In the genomic region with DNA sequence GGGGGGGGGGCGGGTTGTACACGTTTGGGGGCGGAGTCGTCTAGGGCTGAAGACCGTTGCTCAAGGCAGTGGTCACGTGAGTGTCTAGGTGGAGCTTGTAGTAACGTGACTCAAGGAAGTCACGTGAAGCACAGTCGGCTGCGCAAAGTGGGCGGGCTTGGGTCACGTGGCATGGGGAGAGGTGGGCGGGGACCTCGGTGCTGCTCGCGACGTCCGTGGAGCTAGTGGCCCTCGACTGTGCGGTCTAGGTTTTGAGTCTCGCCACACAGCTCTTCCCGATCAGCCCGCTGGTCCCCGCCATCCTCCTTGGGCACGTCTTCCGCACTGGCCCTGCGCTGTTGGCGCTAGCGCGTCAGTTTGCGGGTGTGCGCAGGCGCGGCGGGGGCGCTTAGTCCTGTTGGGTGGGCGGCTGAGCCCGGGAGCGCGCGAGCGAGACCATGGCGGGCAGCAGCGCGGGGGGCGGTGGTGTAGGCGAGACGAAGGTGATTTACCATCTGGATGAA, we compare ENCODE assay signal across 8 mouse cellular contexts. TPM values are rescaled to one million over a fixed set of nuclear protein-coding genes. Genes with fewer than 3 reads are reported as not detected.
A peak's percentile ranks its signal among the peaks of the same experiment; 100 is the strongest.
DNase-seq lines count a peak whose midpoint lies in the region; ATAC-seq and TF ChIP-seq lines count a peak whose summit lies in the region.

Gene Dvl2 (plus strand): TSS at position 200 of the 503 bp plus-strand sequence.

- peaks cover 88% of the 10 kb centered on the region for H3K79me2 ChIP-seq in C2C12 (ENCODE audit: control insufficient read depth, insufficient read depth)

- peak; percentile 99 for DNase-seq in brain, adult 2 months (ENCODE audit: low read depth, low spot score)
- DNase-seq in heart, embryonic 10.5 days (ENCODE audit: low spot score) = peak; percentile 99
- peak; percentile 88 to 91 for DNase-seq in natural killer cell, adult 2 months (ENCODE audit: low spot score in 2 of 2)

- H3ac ChIP-seq in C2C12 (ENCODE audit: control insufficient read depth, insufficient read length, low read depth) = peak within 1 kb of the TSS; percentile 78

- peak; percentile 65 for ATAC-seq in erythroblast, adult 5-6 weeks (replicated peaks; ENCODE audit: low FRiP score, poor library complexity, severe bottlenecking)
- ATAC-seq in kidney, embryonic 15.5 days (replicated peaks; ENCODE audit: low FRiP score) = peak; percentile 44
- ATAC-seq in liver, embryonic 12.5 days = peak; percentile 28
- ATAC-seq in stomach, embryonic 15.5 days (ENCODE audit: insufficient read depth, low FRiP score, low read depth) = peak; percentile 47

- H3K36me3 ChIP-seq in C2C12 (ENCODE audit: control insufficient read depth, insufficient read depth) = peaks cover 33% of the 10 kb centered on the region
- H3K36me3 ChIP-seq in heart, embryonic 10.5 days = peaks cover 45% of the 10 kb centered on the region
- peaks cover 36% of the 10 kb centered on the region for H3K36me3 ChIP-seq in kidney, embryonic 15.5 days
- peaks cover 38% of the 10 kb centered on the region for H3K36me3 ChIP-seq in liver, embryonic 12.5 days
- peaks cover 30% of the 10 kb centered on the region for H3K36me3 ChIP-seq in stomach, embryonic 15.5 days

- WGBS in heart, embryonic 10.5 days = under 1% methylated on average over 46 of the region's 48 CpGs
- under 1% methylated on average over 47 of the region's 48 CpGs for WGBS in kidney, embryonic 15.5 days
- WGBS in liver, embryonic 12.5 days (ENCODE audit: insufficient replicate concordance) = under 1% methylated on average over 48 of the region's 48 CpGs
- under 1% methylated on average over 48 of the region's 48 CpGs for WGBS in stomach, embryonic 15.5 days

- TF ChIP-seq CTCF in C2C12 (IDR thresholded peaks at IDR 0.05; ENCODE audit: control insufficient read depth, insufficient read depth, insufficient read length) = no peak

- peaks cover 62% of the 10 kb centered on the region for H3K79me3 ChIP-seq in C2C12 (ENCODE audit: low read depth)

- peak within 1 kb of the TSS; percentile 96 for H3K27ac ChIP-seq in heart, embryonic 10.5 days
- H3K27ac ChIP-seq in kidney, embryonic 15.5 days = peak within 1 kb of the TSS; percentile 99
- peak within 1 kb of the TSS; percentile 87 for H3K27ac ChIP-seq in liver, embryonic 12.5 days
- peak within 1 kb of the TSS; percentile 96 for H3K27ac ChIP-seq in stomach, embryonic 15.5 days

- peak within 1 kb of the TSS; percentile 88 for H3K9ac ChIP-seq in kidney, embryonic 15.5 days
- H3K9ac ChIP-seq in liver, embryonic 12.5 days = peak within 1 kb of the TSS; percentile 84
- H3K9ac ChIP-seq in stomach, embryonic 15.5 days = peak within 1 kb of the TSS; percentile 79

- no peaks in the 10 kb centered on the region for H3K27me3 ChIP-seq in C2C12 (ENCODE audit: control insufficient read depth, insufficient read depth, insufficient read length)
- H3K27me3 ChIP-seq in heart, embryonic 10.5 days (ENCODE audit: insufficient read depth, poor library complexity, severe bottlenecking) = no peaks in the 10 kb centered on the region
- H3K27me3 ChIP-seq in kidney, embryonic 15.5 days = no peaks in the 10 kb centered on the region
- H3K27me3 ChIP-seq in liver, embryonic 12.5 days (replicated peaks) = no peaks in the 10 kb centered on the region
- H3K27me3 ChIP-seq in stomach, embryonic 15.5 days (replicated peaks) = no peaks in the 10 kb centered on the region

- H3K4me3 ChIP-seq in C2C12 (ENCODE audit: insufficient read depth, poor library complexity, severe bottlenecking) = peak within 1 kb of the TSS; percentile 86
- H3K4me3 ChIP-seq in heart, embryonic 10.5 days = peak within 1 kb of the TSS; percentile 80
- peak within 1 kb of the TSS; percentile 88 for H3K4me3 ChIP-seq in kidney, embryonic 15.5 days (replicated peaks)
- peak within 1 kb of the TSS; percentile 73 for H3K4me3 ChIP-seq in liver, embryonic 12.5 days
- peak within 1 kb of the TSS; percentile 91 for H3K4me3 ChIP-seq in stomach, embryonic 15.5 days (replicated peaks)

- no peaks in the 10 kb centered on the region for H3K9me3 ChIP-seq in heart, embryonic 10.5 days
- H3K9me3 ChIP-seq in kidney, embryonic 15.5 days (replicated peaks) = no peaks in the 10 kb centered on the region
- no peaks in the 10 kb centered on the region for H3K9me3 ChIP-seq in liver, embryonic 12.5 days (replicated peaks)
- no peaks in the 10 kb centered on the region for H3K9me3 ChIP-seq in stomach, embryonic 15.5 days

- H3K4me2 ChIP-seq in kidney, embryonic 15.5 days = peak within 1 kb of the TSS; percentile 81
- H3K4me2 ChIP-seq in liver, embryonic 12.5 days = peak within 1 kb of the TSS; percentile 97
- peak within 1 kb of the TSS; percentile 66 for H3K4me2 ChIP-seq in stomach, embryonic 15.5 days

- H3K4me1 ChIP-seq in heart, embryonic 10.5 days = peaks cover 49% of the 10 kb centered on the region
- H3K4me1 ChIP-seq in kidney, embryonic 15.5 days = peaks cover 58% of the 10 kb centered on the region
- peaks cover 62% of the 10 kb centered on the region for H3K4me1 ChIP-seq in liver, embryonic 12.5 days
- H3K4me1 ChIP-seq in stomach, embryonic 15.5 days = peaks cover 35% of the 10 kb centered on the region

TF ChIP-seq in C2C12, 6 proteins besides CTCF, POLR2A, EP300 and RAD21:
- no peak for TF ChIP-seq MYOD1 (IDR thresholded peaks at IDR 0.05; ENCODE audit: control insufficient read depth, insufficient read length, low read depth)
- TF ChIP-seq MAX (IDR thresholded peaks at IDR 0.05) = peak; percentile 89
- peak; percentile 64 for TF ChIP-seq CEBPB (IDR thresholded peaks at IDR 0.05; ENCODE audit: low read depth)
- TF ChIP-seq FOSL1 (IDR thresholded peaks at IDR 0.05; ENCODE audit: insufficient read depth, low read length, poor library complexity, severe bottlenecking) = no peak
- TF ChIP-seq USF1 (IDR thresholded peaks at IDR 0.05; ENCODE audit: low read depth) = peak; percentile 99
- TF ChIP-seq MYOG (IDR thresholded peaks at IDR 0.05; ENCODE audit: control insufficient read depth, extremely low read depth, insufficient read length) = no peak

RNA-seq across cellular contexts. Expression of gene Dvl2, which starts in this region (rescaled TPM):
- polyA plus RNA-seq in C2C12 (2012; fragmentation: generic; extraction: Trizol) = 36.4 TPM
- 1.3 and 4.2 TPM in 2 replicates for total RNA-seq in erythroblast, adult 5-6 weeks (2015; ENCODE audit: low replicate concordance)
- 2.1 and 7.4 TPM in 2 replicates for total RNA-seq in erythroblast, adult 5-6 weeks (2017; ENCODE audit: low replicate concordance)
- 29.5 and 40.3 TPM in 2 replicates for polyA plus RNA-seq in heart, embryonic 10.5 days (2016; fragmentation: Nextera tagmentation; extraction: Ambion mirVana)
- 38.2 and 43.2 TPM in 2 replicates for polyA plus RNA-seq in kidney, embryonic 15.5 days (2015; fragmentation: Nextera tagmentation; extraction: Ambion mirVana)
- polyA plus RNA-seq in liver, embryonic 12.5 days (2016; fragmentation: Nextera tagmentation; extraction: Ambion mirVana) = 13.4 and 13.7 TPM in 2 replicates
- 31.9 and 33.9 TPM in 2 replicates for polyA plus RNA-seq in stomach, embryonic 15.5 days (2015; fragmentation: Nextera tagmentation; extraction: Ambion mirVana)

Comparison
In these comparisons a context has a peak if more than half of its experiments do, and no peak if none do; other contexts are left out.
1. Peak in every context shown above with its lines: DNase-seq, ATAC-seq, H3K4me3 ChIP-seq and H3K27ac ChIP-seq.